Mouse (Mus musculus) embryonic stem cell, embryonic (primary cell): ENCODE measurements around the gene Gm43720.

Experiments used
- CTCF ChIA-PET, 4 experiments: fragments of 300-600 bp in 2 of 4; fragments of 350-600 bp in 2 of 4; sonication (Branson Sonifier 250); formaldehyde crosslinking; loops; one replicate each; lab custom pipeline; 2022; ENCODE audit warnings: inconsistent platforms in 2 of 4; lab: Charles Lee
- POLR2A ChIA-PET, 4 experiments: fragments of 300-600 bp in 2 of 4; fragments of 350-600 bp in 2 of 4; sonication (Branson Sonifier 250); formaldehyde crosslinking; loops; one replicate each; lab custom pipeline; 2022; ENCODE audit warnings: antibody characterized with exemption in 4 of 4, inconsistent platforms in 1 of 4; lab: Charles Lee

Gene Gm43720

GRCm38 (mm10) chr5:138265712-138266111 is 14.0 kb downstream of the Gm43720 start:
- POLR2A ChIA-PET = interaction anchor here in 3 of 4 experiments (0.8 to 4.5 kb wide), 6 partner anchors 9 to 14 kb away, joined by 4 to 37 read pairs (median 4); partner anchors contain the start of genes Gm43720 (in 1 of the 3), Gpc2 (in 1 of the 3) and Lamtor4 (in 1 of the 3)
- CTCF ChIA-PET = no interaction called here

- ChIA-PET CTCF (interaction anchor here in 1 of 4 experiments (1.2 to 1.7 kb wide), 2 partner anchors 8 to 36 kb away, joined by 3 to 4 read pairs; partner anchors contain the start of gene Gal3st4), POLR2A (interaction anchor here in 3 of 4 experiments (1.0 to 4.5 kb wide), 7 partner anchors 8 to 16 kb away, joined by 4 to 37 read pairs (median 6); partner anchors contain the start of genes Gpc2 (in 2 of the 3), Lamtor4 (in 2 of the 3), Stag3 (in 2 of the 3) and Gal3st4 (in 1 of the 3))
Observed at GRCm38 (mm10) chr5:138264207-138264578, 15.6 kb downstream of the Gm43720 start.

- ChIA-PET CTCF (interaction anchor here in 2 of 4 experiments (0.6 to 1.7 kb wide), 3 partner anchors 9 to 913 kb away, joined by 3 to 4 read pairs (median 3); partner anchors contain the start of gene Gal3st4 (in 1 of the 2)), POLR2A (interaction anchor here (0.7 to 4.5 kb wide), 13 partner anchors 8 to 76 kb away, joined by 3 to 37 read pairs (median 6); partner anchors contain the start of genes Gpc2 (in 3 of the 4), Stag3 (in 3 of the 4), Gm43720 (in 2 of the 4) and Lamtor4 (in 2 of the 4))
Observed at GRCm38 (mm10) chr5:138263260-138264206, 16.2 kb downstream of the Gm43720 start, which contains the start of gene BC037034. BC037034 (minus strand) TSS chr5:138264033.

- ChIA-PET POLR2A (interaction anchor here in 3 of 4 experiments (0.6 to 4.5 kb wide), 12 partner anchors 8 to 295 kb away, joined by 3 to 37 read pairs (median 6); partner anchors contain the start of genes Gpc2 (in 2 of the 3), Lamtor4 (in 2 of the 3), Stag3 (in 2 of the 3) and Cnpy4 (in 1 of the 3)), CTCF (interaction anchor here in 2 of 4 experiments (0.6 to 1.7 kb wide), 3 partner anchors 10 to 912 kb away, joined by 3 to 4 read pairs (median 3); partner anchors contain the start of gene Gal3st4 (in 1 of the 2))
Observed at GRCm38 (mm10) chr5:138262582-138263240, 17.0 kb downstream of the Gm43720 start.

GRCm38 (mm10) chr5:138262001-138262400 is 17.8 kb downstream of the Gm43720 start:
- ChIA-PET POLR2A (interaction anchor here in 2 of 4 experiments (1.0 to 1.9 kb wide), 3 partner anchors 14 to 18 kb away, joined by 4 to 6 read pairs (median 6); partner anchors contain the start of genes Gm43720 (in 1 of the 2), Gpc2 (in 1 of the 2) and Stag3 (in 1 of the 2)), CTCF (no interaction called here)

GRCm38 (mm10) chr5:138260834-138261233 is 18.9 kb downstream of the Gm43720 start:
- POLR2A ChIA-PET = interaction anchor here in 1 of 4 experiments (1.2 kb wide), 1 partner anchor 9 kb away, joined by 4 read pairs; no protein-coding TSS in a partner anchor
- CTCF ChIA-PET = no interaction called here

GRCm38 (mm10) chr5:138260051-138260450 is 19.7 kb downstream of the Gm43720 start:
- CTCF ChIA-PET = interaction anchor here in 1 of 4 experiments (0.6 kb wide), 1 partner anchor 1365 kb away, joined by 4 read pairs; no protein-coding TSS in a partner anchor
- POLR2A ChIA-PET = interaction anchor here in 1 of 4 experiments (0.6 kb wide), 1 partner anchor 1553 kb away, joined by 3 read pairs; no protein-coding TSS in a partner anchor

GRCm38 (mm10) chr5:138258993-138259392 is 20.8 kb downstream of the Gm43720 start:
- POLR2A ChIA-PET = interaction anchor here in 2 of 4 experiments (0.5 to 0.7 kb wide), 3 partner anchors 22 to 330 kb away, joined by 3 to 7 read pairs (median 4); no protein-coding TSS in a partner anchor
- CTCF ChIA-PET = interaction anchor here in 1 of 4 experiments (0.7 kb wide), 1 partner anchor 705 kb away, joined by 8 read pairs; the partner anchor contains the start of gene Actl6b

GRCm38 (mm10) chr5:138258542-138258941 is 21.2 kb downstream of the Gm43720 start:
- ChIA-PET POLR2A (interaction anchor here in 2 of 4 experiments (0.7 kb wide), 2 partner anchors 22 to 170 kb away, joined by 3 to 7 read pairs; no protein-coding TSS in a partner anchor), CTCF (interaction anchor here in 1 of 4 experiments (0.7 kb wide), 1 partner anchor 705 kb away, joined by 8 read pairs; the partner anchor contains the start of gene Actl6b)

- CTCF ChIA-PET = no interaction called here
- POLR2A ChIA-PET = interaction anchor here in 1 of 4 experiments (0.7 kb wide), 1 partner anchor 170 kb away, joined by 3 read pairs; no protein-coding TSS in a partner anchor
Observed at GRCm38 (mm10) chr5:138258078-138258477, 21.7 kb downstream of the Gm43720 start.

GRCm38 (mm10) chr5:138257585-138257978 is 22.2 kb downstream of the Gm43720 start:
- POLR2A ChIA-PET = no interaction called here
- CTCF ChIA-PET = interaction anchor here in 1 of 4 experiments (0.6 kb wide), 1 partner anchor 58 kb away, joined by 3 read pairs; no protein-coding TSS in a partner anchor

GRCm38 (mm10) chr5:138256966-138257584 is 22.7 kb downstream of the Gm43720 start:
- ChIA-PET CTCF (interaction anchor here in 1 of 4 experiments (0.6 kb wide), 1 partner anchor 58 kb away, joined by 3 read pairs; no protein-coding TSS in a partner anchor), POLR2A (interaction anchor here in 2 of 4 experiments (1.0 to 2.9 kb wide), 7 partner anchors 8 to 184 kb away, joined by 3 to 22 read pairs (median 5); partner anchors contain the start of genes Cnpy4 (in 1 of the 2), Taf6 (in 1 of the 2) and Zfp157 (in 1 of the 2))

- ChIA-PET CTCF (no interaction called here), POLR2A (interaction anchor here (0.7 to 4.1 kb wide), 31 partner anchors 7 to 735 kb away, joined by 3 to 37 read pairs (median 4); partner anchors contain the start of genes A430033K04Rik (in 3 of the 4), BC037034 (in 2 of the 4), Cnpy4 (in 2 of the 4) and Taf6 (in 2 of the 4))
Observed at GRCm38 (mm10) chr5:138256094-138256467, 23.7 kb downstream of the Gm43720 start.

- CTCF ChIA-PET = interaction anchor here in 2 of 4 experiments (1.2 to 1.8 kb wide), 2 partner anchors 32 to 34 kb away, joined by 4 to 5 read pairs; no protein-coding TSS in a partner anchor
- POLR2A ChIA-PET = interaction anchor here (0.6 to 4.1 kb wide), 44 partner anchors 8 to 736 kb away, joined by 3 to 37 read pairs (median 4); partner anchors contain the start of genes A430033K04Rik (in 3 of the 4), BC037034 (in 2 of the 4), Cnpy4 (in 2 of the 4) and Gm43720 (in 2 of the 4)
Observed at GRCm38 (mm10) chr5:138255353-138256093, 24.2 kb downstream of the Gm43720 start, which contains the start of gene Lamtor4. Lamtor4 (plus strand) TSS chr5:138255482.

GRCm38 (mm10) chr5:138253061-138253460 is 26.7 kb downstream of the Gm43720 start:
- POLR2A ChIA-PET = interaction anchor here in 2 of 4 experiments (2.0 to 4.1 kb wide), 4 partner anchors 10 to 168 kb away, joined by 6 to 37 read pairs (median 10); partner anchors contain the start of genes BC037034 (in 2 of the 2) and Zkscan1 (in 1 of the 2)
- CTCF ChIA-PET = interaction anchor here in 3 of 4 experiments (0.5 to 1.2 kb wide), 3 partner anchors 27 to 1124 kb away, joined by 3 read pairs; partner anchors contain the start of genes Gpc2 (in 1 of the 3) and Stag3 (in 1 of the 3)
